Mouse (Mus musculus): ENCODE measurements around the gene Cacna1d. TPM values are rescaled to one million over a fixed set of nuclear protein-coding genes. Genes with fewer than 3 reads are reported as not detected.

The Cacna1d gene
- polyA plus RNA-seq, 1 experiment from 2014 or later: 7.0 TPM

DNA sequence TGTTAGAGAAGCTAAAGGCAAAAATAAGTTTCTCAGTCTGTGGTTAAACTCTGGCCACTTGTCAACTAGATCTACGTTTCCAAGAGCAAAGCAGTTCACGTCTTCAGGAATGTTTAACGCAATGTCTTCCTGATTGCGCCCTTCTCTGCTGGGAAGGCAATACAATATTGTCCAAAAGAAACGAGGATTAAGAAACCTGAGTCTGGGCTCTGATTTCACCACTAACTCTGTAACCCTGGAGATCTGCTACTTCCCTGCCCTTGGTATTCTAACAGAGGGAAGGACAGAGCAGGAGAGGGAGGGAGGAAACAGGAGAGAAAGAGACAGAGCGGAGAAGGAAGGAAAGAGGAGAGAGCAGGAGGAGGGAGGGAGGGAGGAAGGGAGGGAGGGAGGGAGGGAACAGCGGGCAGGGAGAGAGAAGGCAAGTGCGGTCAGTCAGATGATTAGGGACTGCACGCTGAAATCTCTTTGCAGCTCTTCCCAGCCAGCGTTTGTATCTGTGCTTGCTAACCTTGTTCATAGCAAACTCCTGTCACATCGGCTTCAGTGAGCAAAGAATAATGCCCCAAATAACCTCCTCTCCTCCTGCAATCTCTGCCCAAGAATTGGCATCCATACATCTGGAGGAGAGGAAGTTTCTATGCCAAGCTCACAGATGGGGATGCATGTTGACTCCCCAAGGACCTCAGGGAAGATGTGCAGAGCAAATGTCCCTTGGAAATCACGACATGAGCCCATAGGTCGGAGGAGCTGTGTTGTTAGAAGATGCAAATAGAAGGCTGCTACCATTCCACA, 35.3 kb downstream of the Cacna1d start:
- no peak overlapping the region for H3K4me3 ChIP-seq
- H3K27ac ChIP-seq: no peak overlapping the region
- ATAC-seq (ENCODE audit: low FRiP score): no peak
- WGBS: 23% methylated on average over 12 of the region's 13 CpGs
- peaks cover 5% of the 10 kb centered on the region; the same call in 1 of the 2 replicates for H3K27me3 ChIP-seq
- peaks cover 4% of the 10 kb centered on the region for H3K4me1 ChIP-seq (replicated peaks)
- H3K4me2 ChIP-seq: peak overlapping the region; percentile 33; the same call in 1 of the 2 replicates
- H3K9ac ChIP-seq: peak overlapping the region; percentile 39; the same call in 1 of the 2 replicates
- no peaks in the 10 kb centered on the region for H3K9me3 ChIP-seq
- H3K36me3 ChIP-seq: no peaks in the 10 kb centered on the region

DNA sequence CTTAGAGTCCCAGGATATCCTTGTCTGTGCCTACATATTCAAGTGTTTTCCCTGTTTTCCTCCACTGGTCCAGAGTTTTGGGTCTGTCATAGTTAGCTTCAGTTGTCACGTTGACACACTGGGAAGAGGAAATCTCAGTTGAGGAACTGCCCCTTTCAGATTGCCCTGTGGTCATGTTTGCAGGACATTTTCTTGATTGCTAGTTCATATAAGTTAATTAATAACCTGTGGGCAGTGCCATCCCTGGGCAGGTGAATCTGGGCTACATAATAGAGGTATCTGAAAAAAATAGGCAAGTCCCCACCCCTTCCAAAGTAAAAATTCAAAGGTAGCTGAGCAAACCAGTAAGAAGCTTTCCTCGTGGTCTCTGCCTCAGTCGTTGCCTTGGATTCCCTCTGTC, 51.3 kb downstream of the Cacna1d start:
- Histone ChIP-seq H3K27me3 (no peaks in the 10 kb centered on the region), H3K9ac (no peak overlapping the region), H3K4me2 (no peak overlapping the region), H3K27ac (no peak overlapping the region), H3K4me1 (replicated peaks) (no peaks in the 10 kb centered on the region), H3K9me3 (no peaks in the 10 kb centered on the region), H3K36me3 (no peaks in the 10 kb centered on the region), H3K4me3 (no peak overlapping the region)
- no peak for ATAC-seq (ENCODE audit: low FRiP score)
- 80% methylated on average over 3 of the region's 3 CpGs for WGBS

DNA sequence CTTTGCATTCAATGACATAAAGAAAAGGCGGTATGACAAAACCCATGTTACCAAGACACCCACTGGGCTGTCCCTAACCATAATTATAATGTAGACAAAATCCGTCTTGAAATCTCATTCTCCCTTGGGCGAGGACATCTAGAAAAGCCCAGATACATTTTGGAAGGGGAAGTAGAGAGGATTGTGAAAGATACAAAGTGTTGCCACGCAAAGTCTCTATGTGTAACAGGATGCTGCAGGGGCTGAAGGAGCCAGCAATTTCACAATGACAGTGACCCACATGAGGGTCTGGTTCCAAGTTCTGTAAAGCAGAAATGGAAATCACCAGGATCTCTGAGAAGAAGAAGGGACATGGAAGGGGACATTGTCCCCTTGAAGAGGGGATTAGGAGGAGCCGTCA, 55.9 kb downstream of the Cacna1d start:
- no peaks in the 10 kb centered on the region for H3K36me3 ChIP-seq
- WGBS: 90% methylated on average over 5 of the region's 5 CpGs
- ATAC-seq (ENCODE audit: low FRiP score): no peak
- H3K27me3 ChIP-seq: no peaks in the 10 kb centered on the region
- no peak overlapping the region for H3K27ac ChIP-seq
- no peak overlapping the region for H3K4me3 ChIP-seq
- H3K9me3 ChIP-seq: no peaks in the 10 kb centered on the region
- no peak overlapping the region for H3K9ac ChIP-seq
- no peak overlapping the region for H3K4me2 ChIP-seq
- no peaks in the 10 kb centered on the region for H3K4me1 ChIP-seq (replicated peaks)

DNA sequence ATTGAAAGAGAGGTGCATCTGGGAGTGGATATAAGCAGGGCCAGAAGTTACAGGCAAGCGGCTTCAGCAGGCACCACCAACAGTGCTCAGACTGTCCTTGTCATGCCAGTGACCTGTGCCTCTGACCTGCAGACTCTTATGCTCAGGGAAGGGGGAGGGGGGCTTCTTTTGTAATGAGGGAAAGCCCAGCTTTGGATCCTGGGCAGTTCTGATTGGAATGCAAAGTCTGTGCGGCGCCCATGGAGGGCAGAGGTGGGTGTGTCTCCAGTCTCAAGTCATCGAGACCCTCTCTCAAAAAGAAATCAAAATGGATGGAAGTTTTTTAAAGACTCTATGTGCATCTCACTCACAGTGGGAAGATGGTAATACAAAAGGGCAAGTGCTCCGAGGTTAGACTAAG, 60.8 kb downstream of the Cacna1d start:
- Histone ChIP-seq H3K27ac (no peak overlapping the region), H3K9me3 (no peaks in the 10 kb centered on the region), H3K36me3 (no peaks in the 10 kb centered on the region), H3K9ac (no peak overlapping the region), H3K4me2 (no peak overlapping the region), H3K4me3 (no peak overlapping the region), H3K4me1 (replicated peaks) (peaks cover 8% of the 10 kb centered on the region), H3K27me3 (no peaks in the 10 kb centered on the region)
- no peak for ATAC-seq (ENCODE audit: low FRiP score)
- 56% methylated on average over 5 of the region's 5 CpGs for WGBS

DNA sequence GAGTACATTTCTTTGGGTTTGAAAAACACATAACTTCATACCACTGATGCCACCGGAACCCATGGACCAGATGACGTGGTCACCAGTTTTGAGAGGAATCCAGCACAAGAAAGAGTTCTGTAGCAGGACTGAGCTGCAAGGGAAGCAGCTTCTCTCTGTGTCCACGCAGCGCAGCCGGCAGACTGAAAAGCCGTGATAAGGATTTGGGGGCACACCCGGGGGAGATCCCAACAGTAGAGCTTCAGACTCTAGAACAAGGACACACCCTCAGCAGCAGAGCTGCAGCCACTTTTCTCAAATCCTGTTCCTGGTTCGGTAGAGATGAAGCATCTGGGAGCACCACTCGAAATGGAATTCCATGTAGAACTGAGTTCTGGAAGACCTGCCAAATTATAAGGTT, 61.2 kb downstream of the Cacna1d start:
- no peak for ATAC-seq (ENCODE audit: low FRiP score)
- no peak overlapping the region for H3K27ac ChIP-seq
- no peaks in the 10 kb centered on the region for H3K9me3 ChIP-seq
- no peak overlapping the region for H3K9ac ChIP-seq
- H3K4me2 ChIP-seq: no peak overlapping the region
- no peak overlapping the region for H3K4me3 ChIP-seq
- WGBS: 89% methylated on average over 9 of the region's 9 CpGs
- no peaks in the 10 kb centered on the region for H3K36me3 ChIP-seq
- H3K4me1 ChIP-seq (replicated peaks): peaks cover 12% of the 10 kb centered on the region
- H3K27me3 ChIP-seq: no peaks in the 10 kb centered on the region

DNA sequence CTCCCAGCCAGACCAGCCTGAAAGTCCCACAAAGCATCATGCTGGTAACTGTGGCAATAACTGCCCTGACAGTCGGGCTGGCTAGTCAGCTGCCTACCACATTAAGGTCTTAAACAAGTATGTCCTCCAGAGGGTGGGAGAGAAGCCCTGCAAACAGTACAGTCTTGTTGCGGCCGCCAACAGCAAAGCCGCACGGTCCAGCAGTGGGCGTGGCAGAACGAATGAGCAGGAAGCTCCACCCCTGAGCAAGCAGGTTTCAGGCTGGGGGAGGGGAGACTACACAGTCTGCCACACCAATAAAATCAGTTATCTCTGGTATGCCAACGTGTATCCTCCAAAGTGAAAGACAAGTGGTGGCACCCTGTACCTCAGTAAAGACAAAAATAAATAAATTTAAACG, 61.6 kb downstream of the Cacna1d start:
- Histone ChIP-seq H3K9me3 (no peaks in the 10 kb centered on the region), H3K9ac (no peak overlapping the region), H3K4me2 (no peak overlapping the region), H3K4me3 (no peak overlapping the region), H3K36me3 (no peaks in the 10 kb centered on the region), H3K27ac (no peak overlapping the region), H3K27me3 (no peaks in the 10 kb centered on the region), H3K4me1 (replicated peaks) (peaks cover 17% of the 10 kb centered on the region)
- no peak for ATAC-seq (ENCODE audit: low FRiP score)
- WGBS: 72% methylated on average over 9 of the region's 9 CpGs

DNA sequence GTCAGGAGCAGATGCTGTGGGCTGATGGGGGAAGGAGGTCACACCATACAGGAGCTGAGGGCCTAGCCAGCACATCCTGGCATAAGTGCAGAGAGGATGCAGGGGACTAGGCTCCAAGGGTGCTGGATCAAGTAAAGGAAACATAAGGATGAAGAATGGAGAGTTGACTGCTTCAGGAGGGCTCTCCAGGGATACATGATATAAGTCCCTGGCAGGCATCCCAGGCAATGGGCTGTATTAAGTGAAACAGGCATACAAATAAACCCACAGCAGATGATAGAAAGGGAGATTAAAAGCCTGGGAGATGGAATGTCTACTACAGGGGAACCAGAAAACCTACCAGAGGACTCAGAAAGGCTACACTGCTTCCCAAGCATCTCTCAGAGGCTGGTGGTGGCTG, 62.5 kb downstream of the Cacna1d start:
- Histone ChIP-seq H3K4me2 (no peak overlapping the region), H3K4me1 (replicated peaks) (peaks cover 17% of the 10 kb centered on the region), H3K27ac (no peak overlapping the region), H3K36me3 (no peaks in the 10 kb centered on the region), H3K4me3 (no peak overlapping the region), H3K9ac (no peak overlapping the region), H3K9me3 (no peaks in the 10 kb centered on the region), H3K27me3 (no peaks in the 10 kb centered on the region)
- ATAC-seq (ENCODE audit: low FRiP score): no peak

DNA sequence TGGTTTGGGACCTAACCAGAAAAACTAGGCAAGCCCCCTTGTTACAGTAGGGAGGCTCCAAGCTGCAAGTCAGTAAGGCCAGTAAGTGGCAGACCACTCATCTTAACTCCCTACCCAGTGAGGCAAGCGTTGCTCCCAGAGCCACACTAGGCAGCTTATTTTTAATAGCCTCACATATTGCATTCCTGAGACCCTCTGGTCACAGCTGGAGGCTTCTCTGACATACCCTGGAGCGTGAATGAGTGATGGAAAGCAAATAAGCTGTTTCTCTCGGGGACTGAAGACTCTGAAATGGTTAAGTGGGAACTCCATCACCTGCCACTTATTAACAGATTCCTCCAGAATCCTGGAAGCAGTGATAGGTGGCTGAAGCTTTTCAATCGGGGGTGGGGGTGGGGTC, 65.4 kb downstream of the Cacna1d start:
- H3K4me2 ChIP-seq: no peak overlapping the region
- no peak overlapping the region for H3K4me3 ChIP-seq
- no peak overlapping the region for H3K9ac ChIP-seq
- peaks cover 17% of the 10 kb centered on the region for H3K4me1 ChIP-seq (replicated peaks)
- WGBS: 19% methylated on average over 4 of the region's 4 CpGs
- H3K27me3 ChIP-seq: no peaks in the 10 kb centered on the region; the same call in 1 of the 2 replicates
- peak overlapping the region; percentile 45 for H3K27ac ChIP-seq
- no peaks in the 10 kb centered on the region for H3K36me3 ChIP-seq
- ATAC-seq (ENCODE audit: low FRiP score): 0 out of 2 replicates have a peak, but pooled peaks have one; percentile 52
- no peaks in the 10 kb centered on the region for H3K9me3 ChIP-seq

DNA sequence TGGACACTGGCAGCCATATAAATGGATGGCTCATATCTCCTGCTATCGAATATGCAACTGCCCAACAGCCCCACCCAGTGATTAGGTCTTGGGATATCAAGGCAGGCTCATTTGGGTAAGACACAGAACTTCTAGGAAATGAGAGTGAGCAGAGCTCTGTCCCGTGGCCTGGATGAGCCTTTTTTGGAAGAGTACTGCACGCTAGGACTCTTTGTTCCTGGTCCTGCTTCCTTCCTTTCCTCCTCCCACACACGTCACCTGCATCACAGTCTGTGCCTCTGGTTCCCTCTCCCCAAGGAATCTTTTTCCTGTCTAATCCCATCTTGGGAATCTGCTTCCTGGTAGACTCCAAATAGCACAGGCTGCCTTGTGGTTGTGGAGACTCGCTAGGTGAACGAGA, 66.1 kb downstream of the Cacna1d start:
- Histone ChIP-seq H3K4me2 (no peak overlapping the region), H3K9ac (no peak overlapping the region), H3K27ac (0 out of 2 replicates have a peak overlapping the region, but pooled peaks have one; percentile 2), H3K4me3 (no peak overlapping the region), H3K4me1 (replicated peaks) (peaks cover 17% of the 10 kb centered on the region), H3K9me3 (no peaks in the 10 kb centered on the region), H3K36me3 (no peaks in the 10 kb centered on the region), H3K27me3 (no peaks in the 10 kb centered on the region; the same call in 1 of the 2 replicates)
- no peak for ATAC-seq (ENCODE audit: low FRiP score)
- 66% methylated on average over 6 of the region's 6 CpGs for WGBS

DNA sequence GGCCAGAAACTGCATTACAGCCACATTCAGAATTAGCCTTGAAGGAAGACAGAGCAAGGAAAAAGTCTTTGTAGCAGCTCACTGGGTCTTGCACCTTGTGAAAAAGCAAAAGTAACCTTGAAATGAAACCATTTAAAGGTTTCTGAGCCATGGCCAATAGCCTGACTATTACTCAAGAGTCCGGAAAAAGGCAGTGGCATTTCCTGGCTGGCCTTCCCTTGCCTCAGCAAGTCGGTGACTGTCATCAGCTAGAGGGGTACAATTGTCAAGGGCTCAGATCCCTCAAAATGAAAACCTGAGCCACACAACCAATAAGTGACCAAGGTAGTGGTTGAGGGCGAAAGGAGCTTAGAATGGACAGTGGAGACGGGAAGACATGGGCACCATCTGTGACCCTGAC, 66.6 kb downstream of the Cacna1d start:
- H3K4me2 ChIP-seq: no peak overlapping the region
- H3K36me3 ChIP-seq: no peaks in the 10 kb centered on the region
- no peak overlapping the region for H3K9ac ChIP-seq
- H3K27me3 ChIP-seq: no peaks in the 10 kb centered on the region; the same call in 1 of the 2 replicates
- WGBS: 91% methylated on average over 4 of the region's 4 CpGs
- ATAC-seq (ENCODE audit: low FRiP score): no peak
- no peaks in the 10 kb centered on the region for H3K9me3 ChIP-seq
- H3K4me1 ChIP-seq (replicated peaks): peaks cover 17% of the 10 kb centered on the region
- no peak overlapping the region for H3K27ac ChIP-seq
- no peak overlapping the region for H3K4me3 ChIP-seq

DNA sequence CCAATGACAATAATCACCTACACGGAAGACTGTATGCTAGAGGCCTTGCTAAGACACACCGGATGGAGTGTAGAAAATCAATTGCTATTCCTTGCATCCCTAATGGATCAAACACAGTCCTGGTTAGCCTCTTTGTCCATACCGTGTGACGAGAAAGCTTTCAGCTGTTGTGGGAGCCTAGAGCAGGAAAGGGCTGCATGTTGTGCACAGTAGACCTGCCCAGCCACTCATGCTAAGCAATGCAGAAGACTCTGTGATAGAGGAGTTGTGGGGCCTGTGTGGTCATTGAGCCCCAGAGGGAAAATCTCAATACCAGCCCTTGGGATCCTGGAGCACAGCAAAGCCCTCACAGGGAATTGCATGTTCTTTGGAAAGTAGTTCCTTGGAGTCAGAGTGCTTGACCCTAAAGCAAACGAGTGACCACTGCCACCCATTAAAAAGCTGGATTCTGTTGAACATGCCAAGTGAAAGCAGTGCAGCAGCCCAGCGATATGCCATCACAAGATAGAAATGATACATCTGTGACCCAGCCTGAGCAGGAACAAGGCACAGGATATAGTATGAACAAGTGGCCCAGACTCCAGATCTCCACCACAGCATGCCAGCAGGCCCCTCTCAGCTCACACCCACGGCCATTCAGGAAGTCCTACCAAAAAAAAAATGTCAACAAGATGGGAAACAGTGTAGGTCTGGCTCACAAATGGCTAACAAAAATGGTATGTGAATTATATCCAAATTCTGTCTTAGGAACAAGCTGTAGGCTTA, 68.7 kb downstream of the Cacna1d start:
- H3K9me3 ChIP-seq: no peaks in the 10 kb centered on the region
- no peaks in the 10 kb centered on the region for H3K36me3 ChIP-seq
- 88% methylated on average over 7 of the region's 7 CpGs for WGBS
- H3K4me3 ChIP-seq: no peak overlapping the region
- no peaks in the 10 kb centered on the region; the same call in 1 of the 2 replicates for H3K27me3 ChIP-seq
- no peak overlapping the region for H3K9ac ChIP-seq
- ATAC-seq (ENCODE audit: low FRiP score): no peak
- no peak overlapping the region for H3K27ac ChIP-seq
- H3K4me1 ChIP-seq (replicated peaks): peaks cover 27% of the 10 kb centered on the region
- no peak overlapping the region for H3K4me2 ChIP-seq

DNA sequence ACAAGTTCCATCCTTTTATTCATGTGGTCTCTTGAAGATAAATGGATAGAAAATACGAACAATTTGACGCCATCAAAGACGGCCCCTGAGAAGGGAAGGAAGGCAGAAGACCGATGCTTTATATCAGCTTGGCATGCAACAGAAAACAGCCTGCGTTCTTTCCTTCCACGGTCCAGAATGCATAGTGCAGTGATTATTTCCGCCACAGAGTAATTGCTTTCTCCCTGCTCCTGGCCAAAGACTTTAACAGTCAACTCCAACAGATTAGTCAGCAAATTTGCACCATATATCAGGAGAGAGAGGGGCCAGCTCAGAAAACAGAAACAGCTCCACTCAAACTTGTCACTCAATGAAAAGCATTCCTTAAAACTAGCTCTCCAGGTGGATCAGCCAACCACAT, 71.8 kb downstream of the Cacna1d start:
- no peak overlapping the region for H3K4me3 ChIP-seq
- no peaks in the 10 kb centered on the region for H3K9me3 ChIP-seq
- H3K27ac ChIP-seq: no peak overlapping the region
- no peak for ATAC-seq (ENCODE audit: low FRiP score)
- peaks cover 11% of the 10 kb centered on the region; the same call in 1 of the 2 replicates for H3K4me1 ChIP-seq (replicated peaks)
- no peak overlapping the region for H3K9ac ChIP-seq
- H3K4me2 ChIP-seq: no peak overlapping the region
- WGBS: 67% methylated on average over 7 of the region's 7 CpGs
- H3K27me3 ChIP-seq: no peaks in the 10 kb centered on the region; the same call in 1 of the 2 replicates
- no peaks in the 10 kb centered on the region for H3K36me3 ChIP-seq
